Mouse (Mus musculus) cerebellum, postnatal 36 days (tissue): Measurements from ENCODE around the gene Ect2l.

Experiments used
- DNase-seq, 2 experiments: peaks; one replicate each; pipeline ENCODE4 v3.0.0; 2021 to 2022; ENCODE audit warnings: mixed read lengths in 2 of 2

Ect2l gene

DNA sequence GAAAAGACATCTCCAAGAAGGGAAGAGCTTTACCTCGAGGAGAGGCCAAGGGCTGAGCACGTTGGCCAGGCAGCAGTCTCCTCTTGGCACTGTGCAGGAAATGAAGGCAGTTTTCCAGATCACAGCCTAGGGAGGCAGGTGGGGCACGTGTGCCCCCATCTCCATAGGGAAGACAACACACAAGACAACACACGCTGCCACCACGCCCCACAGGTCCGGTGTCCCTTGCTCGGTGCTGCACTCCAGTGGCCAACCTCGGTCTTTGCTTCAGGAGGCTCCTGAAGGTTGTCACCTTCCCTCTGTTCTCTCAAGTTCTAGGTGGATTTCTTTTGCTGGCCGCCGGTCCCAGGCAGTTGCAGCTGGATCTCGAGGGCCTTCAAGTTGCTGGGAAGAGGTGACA, at the start of gene Ect2l:
TSS of gene Ect2l (minus strand) at position 165 of the 400 bp plus-strand sequence.
- peak; percentile 12 to 28 for DNase-seq

DNA sequence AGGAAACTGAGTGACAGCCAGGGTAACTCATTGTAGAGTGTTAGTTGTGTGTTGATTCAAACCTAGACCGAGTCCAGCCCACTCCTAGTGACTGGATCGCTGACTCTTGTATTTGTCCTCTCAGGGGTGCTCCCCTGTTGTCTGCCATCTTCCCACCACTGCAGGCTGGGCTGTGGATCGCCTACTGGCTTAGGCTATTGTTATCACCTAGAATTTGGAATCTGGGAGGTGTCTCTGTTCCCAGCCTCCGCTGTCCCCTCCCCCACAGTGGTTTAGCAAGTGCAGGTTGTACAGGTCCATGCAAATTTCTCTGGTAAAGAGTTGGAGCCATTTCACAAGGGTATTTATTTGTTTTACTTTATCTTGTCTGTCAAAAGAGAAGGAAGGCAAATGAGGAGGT, 40.7 kb upstream of the Ect2l start:
- DNase-seq, result no peak

GRCm38 (mm10) chr10:18243614-18244013, 32.9 kb upstream of the Ect2l start:
- no peak for DNase-seq

- DNase-seq, result no peak
These were observed 26.5 kb upstream of the Ect2l start for GRCm38 (mm10) chr10:18237191-18237590.

DNA sequence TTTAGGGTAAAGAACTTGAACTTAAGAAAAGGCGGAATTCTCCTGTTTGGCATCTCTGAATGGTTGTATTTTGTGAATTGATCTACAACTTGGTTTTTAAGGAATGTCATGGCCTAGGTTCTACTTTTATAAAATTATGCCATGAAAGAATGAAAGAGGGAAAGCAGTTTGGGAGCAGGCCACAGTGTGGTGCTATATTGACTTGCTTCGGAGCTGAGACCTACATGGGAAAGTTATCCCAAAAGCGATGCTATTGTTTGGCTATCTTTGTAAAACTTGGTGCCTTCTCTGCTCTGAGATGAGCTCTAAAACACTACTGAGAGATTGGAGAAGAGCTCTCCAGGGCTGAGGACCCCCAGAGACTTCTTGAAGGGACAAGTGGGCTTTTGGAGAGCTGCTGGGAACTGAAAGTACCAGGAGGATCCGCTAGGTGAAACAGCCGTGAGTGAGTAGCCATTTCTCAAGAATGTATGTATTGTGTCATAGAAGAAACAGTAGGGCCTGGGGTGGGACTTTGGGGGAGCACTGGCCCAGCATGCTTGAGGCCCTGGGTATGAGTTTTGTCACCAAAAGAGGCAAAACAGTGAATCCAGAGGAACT, 25.7 kb upstream of the Ect2l start:
- DNase-seq, result no peak

- no peak for DNase-seq
These were observed 24.7 kb upstream of the Ect2l start for GRCm38 (mm10) chr10:18235402-18235747.

- DNase-seq, result peak; percentile 91 to 96
These were observed 24.1 kb upstream of the Ect2l start, which contains the start of gene Ccdc28a for GRCm38 (mm10) chr10:18234560-18235401. TSS of gene Ccdc28a (minus strand) at chr10:18234998.

GRCm38 (mm10) chr10:18233891-18234290, 23.2 kb upstream of the Ect2l start:
- no peak for DNase-seq

DNA sequence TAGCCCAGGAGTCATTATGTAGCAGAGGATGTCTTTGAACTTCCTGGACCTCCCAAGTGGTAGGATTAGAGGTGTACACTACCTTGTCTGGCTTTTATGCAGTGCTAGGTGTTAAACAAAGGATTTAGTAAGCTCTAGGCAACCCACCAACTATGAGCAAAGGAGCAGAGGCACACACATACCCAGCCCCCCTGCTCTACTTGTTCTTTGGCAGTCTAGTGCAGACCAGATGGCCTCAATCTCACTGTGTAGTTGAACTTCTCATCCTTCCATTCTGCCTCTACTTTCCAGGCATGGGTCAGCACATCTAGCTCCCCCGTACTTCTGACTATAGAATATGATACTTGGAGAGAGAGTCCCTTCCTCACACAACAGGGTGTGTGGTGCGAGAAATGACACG, 13.7 kb upstream of the Ect2l start:
- DNase-seq, result peak; percentile 21 to 31

DNA sequence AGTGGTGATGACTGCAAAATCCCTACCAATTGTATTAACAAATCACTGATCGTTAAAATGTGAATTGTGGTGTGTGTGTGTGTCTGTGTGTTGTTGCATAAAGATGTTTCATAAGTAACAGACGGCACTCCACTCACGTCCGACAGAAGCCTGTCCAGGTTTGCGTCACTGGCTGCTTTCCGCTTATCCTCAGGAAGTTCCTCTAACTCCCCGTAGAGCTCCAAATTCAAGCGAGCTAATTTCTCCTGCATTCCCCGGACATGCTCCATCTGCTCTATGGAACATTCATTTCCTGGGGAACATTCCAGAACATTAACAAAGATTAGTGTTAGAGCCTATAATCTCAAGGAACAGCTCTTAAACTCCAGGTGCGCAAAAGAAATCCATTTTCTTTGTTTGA, 8.7 kb upstream of the Ect2l start:
- peak; percentile 24 to 37 for DNase-seq

DNA sequence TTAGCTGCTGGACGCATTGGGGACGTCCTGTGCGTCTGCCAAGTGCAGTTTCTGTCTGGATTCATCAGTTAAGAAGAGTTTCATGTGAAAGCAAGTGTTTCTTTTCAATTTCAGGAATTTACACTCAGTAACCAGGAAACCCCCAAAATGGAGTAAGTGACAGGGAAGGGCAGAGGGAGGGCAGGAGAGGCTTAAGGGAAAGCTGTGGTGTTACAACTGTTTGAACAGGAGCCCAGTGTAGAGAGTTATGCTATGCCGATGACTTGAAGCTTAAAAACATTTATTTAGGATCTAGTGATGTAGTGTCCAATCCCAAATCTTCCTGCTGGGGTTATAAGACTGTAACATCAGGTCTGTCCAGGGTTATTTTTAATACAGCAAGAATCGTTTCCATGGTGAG, 3.4 kb upstream of the Ect2l start:
- no peak for DNase-seq

- no peak for DNase-seq
These were observed 2.7 kb upstream of the Ect2l start for GRCm38 (mm10) chr10:18213373-18213772.

GRCm38 (mm10) chr10:18210119-18210518, 571 bp downstream of the Ect2l start:
- DNase-seq, result no peak

DNA sequence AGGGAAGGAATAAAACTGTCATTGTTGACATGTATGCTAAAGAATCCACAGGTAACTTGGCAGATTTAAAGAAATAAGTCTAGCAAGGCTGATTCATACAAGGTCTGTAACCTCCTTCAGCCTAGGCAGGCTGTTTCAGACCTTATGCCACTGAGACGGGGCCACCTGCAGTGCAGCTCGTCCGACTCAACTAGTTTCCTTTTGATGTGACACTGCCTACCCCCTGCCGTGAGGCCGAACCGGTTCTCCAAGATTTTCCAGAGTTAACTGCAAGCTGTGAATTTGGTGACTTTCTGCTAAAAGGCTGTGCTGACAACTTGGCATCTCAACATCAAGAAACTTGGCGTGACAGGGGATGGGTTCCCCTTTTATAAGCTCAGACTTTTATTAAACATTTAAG, 6.6 kb downstream of the Ect2l start:
- no peak for DNase-seq

DNA sequence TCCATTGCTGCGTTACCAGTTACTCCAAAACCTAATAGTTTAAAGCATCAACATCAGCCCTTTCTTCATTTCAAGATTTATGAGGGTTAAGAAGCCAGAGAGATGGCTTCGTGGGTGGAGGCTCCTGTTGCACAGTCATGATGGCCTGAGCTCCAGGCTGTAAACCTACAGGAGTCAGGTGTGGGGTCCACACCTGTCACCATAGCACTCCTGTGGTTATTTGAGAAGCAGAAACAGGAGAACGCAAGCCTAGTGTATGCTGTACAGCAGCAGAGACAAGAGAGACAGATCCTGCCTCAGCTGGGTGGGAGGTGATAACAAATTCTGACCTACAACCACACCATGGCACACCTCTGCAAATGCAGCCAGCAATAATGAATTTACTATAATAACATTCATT, 8.3 kb downstream of the Ect2l start:
- no peak for DNase-seq

DNA sequence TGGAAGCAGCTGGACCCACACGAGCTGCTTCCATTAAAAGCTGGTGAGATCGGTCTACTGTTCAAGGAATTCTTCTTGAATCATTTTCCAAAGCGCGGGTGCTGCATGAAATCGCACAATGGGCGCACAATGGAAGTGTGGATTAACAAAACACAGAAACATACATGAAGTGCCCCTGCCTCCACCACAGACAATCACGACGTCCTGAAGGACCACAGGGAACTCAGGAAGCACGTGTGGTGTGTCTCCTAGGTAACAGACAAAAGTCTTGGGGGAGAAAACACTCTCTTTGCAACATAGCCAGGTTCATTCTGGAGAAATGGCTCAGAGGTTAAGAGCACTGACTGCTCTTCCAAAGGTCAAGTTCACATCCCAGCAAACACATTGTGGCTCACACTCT, 10.0 kb downstream of the Ect2l start:
- no peak for DNase-seq

GRCm38 (mm10) chr10:18199919-18200318, 10.8 kb downstream of the Ect2l start:
- DNase-seq, result no peak

DNA sequence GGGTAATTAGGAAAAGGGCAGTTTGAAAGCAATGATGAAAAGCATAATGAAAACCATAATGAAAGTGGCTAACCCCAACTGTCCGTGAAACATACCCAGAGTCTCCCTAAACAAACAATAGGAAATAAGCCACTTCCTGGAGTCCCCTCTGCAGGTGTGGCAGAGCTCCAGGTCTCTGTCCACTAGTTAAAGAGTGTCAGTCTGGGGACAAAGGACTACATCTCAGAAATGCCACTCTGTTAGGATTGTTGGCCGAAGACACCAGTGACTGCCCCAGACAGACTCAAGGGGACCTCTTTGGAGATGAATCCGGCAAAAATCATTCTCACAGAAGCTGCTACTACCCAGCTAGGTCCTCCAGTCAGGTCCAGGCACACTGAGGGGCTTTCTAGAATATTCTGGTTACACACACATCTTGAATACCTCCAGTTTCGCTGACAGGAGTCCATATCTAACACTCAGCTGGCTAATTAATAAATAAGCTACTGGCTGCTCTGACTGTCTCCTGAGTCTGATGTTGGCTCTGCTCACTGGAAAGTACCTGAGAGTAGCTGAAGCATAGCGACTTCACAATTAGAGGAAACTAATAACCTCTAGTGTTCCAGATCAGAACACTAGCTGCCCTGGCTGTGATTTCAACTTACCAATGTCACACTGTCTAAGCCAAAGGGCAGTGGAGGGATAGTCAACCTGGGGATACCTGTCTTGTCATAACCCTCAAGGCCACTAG, 12.2 kb downstream of the Ect2l start:
- DNase-seq, result no peak

DNA sequence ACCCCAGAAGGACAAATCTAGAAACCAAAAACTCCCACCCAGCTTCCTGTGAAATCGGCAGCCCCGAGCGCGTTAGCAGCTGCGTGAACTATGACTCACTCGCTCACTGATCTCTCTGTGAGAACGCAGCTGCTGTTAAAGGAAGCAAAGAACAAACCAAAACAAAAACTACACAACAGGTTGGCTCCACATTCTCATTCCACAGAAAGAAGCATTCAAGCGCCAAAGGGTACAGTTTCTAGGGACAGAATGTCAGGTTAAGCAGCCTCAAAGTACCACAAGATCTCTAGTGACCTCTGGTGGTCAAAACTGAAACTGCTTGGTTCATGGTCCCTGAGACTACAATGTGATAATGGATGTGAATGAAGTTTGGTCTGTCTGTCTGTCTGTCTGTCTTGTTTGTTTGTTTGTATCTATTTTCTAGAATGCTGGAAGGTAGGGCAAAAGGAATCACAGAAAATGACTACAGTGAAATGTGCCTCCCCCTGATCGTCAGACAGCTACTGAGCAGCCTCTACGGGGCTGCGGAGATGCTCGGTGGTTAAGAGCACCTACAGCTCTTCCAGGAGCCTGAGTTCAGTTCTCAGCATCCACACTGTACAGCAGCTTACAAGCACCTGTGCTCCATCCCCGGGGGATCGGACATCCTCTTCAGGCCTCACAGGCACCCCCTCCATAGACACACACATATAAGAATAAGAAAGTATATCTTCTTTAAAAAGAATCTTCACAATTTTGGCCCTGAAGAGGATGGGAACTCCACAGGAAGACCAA, 13.3 kb downstream of the Ect2l start:
- peak; percentile 46 to 83 for DNase-seq

DNA sequence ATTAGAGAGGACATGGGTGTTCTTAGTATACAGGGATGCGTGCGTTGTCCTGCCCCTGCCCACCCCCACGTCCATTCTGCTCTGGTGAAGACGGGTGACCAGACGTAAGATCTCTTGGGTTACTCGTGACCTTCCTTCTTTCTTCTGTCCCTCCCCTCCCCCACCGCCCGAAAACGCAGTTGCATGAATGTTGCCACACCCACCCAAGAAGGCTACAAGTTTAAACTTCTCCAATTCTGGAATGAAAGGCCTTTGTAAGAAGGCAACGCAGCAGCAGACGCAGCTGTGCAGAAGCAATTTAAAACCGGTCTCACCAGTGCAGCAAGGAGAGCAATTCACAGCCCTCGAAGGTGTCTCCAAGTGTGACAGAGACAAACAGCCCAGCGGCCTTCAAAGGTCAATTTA, 16.0 kb downstream of the Ect2l start:
- no peak for DNase-seq

- no peak for DNase-seq
These were observed 16.5 kb downstream of the Ect2l start for GRCm38 (mm10) chr10:18194156-18194555.

DNA sequence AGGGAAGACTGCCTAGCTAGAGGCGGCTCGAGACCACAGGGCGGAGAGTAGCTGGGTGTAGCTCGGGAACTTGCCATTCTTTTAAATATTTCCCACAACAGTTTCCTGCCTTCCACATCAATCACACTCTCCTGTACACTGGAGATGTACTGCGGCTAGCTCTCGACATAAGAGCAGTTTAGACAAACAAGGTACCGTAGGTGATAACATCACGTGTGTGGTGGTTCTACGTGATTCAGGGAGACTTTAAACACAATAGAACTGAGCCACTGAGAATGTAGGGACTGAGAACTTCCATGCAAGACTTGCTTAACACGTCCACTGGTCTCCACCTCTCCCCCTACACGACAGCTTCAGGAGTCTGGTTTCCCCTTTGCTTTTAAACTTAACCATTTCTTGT, 17.5 kb downstream of the Ect2l start:
- no peak for DNase-seq

DNA sequence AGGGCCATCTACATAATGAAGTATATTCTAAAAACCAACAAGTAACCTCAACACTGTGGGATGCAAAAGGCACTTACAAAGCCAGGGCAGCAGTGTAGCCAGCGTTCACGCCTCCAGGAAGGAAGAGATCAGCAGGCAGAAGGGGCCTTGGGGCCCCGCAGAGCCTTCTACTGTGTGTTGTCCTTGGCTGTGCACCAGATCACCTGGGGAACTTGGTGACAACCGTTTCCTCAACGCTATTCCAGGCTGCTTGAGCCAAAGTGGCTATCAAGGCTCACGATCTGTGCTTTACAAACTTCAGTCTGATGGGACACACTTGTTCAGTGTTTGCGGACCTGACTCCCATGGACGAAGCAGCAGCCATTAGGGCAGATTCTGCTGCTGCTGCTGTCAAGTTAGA, 19.0 kb downstream of the Ect2l start:
- DNase-seq, result no peak
